Mouse (Mus musculus) kidney, postnatal 25 days (tissue): Measurements from ENCODE around the gene Slc7a11.
A peak's percentile ranks its signal among the peaks of the same experiment; 100 is the strongest.

Source experiments
- DNase-seq, 2 experiments: peaks; one replicate each; pipeline ENCODE4 v3.0.0; 2021; ENCODE audit warnings: mixed read lengths in 2 of 2

Gene Slc7a11

DNA sequence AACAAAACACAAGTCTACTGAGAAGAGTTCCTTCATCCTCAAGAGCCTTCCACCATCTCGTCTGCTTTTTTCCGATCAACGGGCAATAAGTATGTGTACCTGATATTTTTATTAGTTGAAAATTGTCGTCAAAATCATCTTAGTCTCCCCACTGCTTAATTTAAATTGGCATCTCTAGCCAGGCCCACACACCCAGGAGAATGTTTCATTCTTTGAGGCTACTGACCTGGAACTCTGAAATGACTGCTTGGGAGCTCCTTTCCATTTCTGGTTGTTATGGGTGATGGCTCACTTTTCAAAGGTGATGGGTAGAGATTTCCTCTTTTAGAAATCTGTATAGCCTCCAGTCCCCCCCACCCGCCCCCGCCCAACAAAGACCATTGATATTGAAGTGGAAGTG, 54.6 kb downstream of the Slc7a11 start:
- DNase-seq = no peak

DNA sequence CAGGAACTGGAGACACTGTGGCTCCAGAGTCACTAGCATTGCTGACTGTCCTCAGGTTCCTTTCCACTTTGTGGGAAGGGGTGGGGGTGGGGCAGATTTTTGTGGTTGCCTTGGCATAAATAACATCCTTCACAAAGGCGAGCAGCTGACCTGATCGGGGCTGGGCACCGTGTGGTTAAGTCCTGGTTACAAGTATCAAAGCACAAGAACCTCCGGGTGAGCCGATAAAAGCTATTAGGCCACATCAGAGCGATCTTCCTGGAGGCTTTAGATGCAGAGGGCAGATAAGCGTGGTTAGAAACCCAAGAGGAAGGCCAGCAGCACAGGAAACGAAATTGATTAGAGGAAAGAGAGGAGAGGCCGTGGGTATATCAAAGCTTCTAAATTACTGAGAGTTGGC, 55.1 kb downstream of the Slc7a11 start:
- no peak for DNase-seq

DNA sequence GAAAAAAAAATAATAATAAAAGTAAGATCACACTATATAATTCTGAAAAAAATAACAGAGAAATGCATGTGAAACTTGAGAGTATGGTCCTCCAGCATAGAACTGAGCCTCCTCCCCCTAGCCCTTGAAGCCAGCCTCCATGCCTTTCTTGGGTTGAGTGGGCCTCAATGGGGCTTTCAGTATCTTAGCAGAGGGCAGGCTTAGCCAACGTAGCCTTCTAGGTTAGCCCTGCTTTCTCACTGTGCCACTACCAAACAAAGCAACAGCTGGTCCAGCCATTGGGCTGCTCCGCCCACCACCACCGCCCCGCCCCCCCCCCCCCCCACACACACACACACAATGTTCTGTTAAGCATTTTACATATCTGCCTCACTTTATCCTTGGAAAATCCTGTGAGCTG, 56.1 kb downstream of the Slc7a11 start:
- DNase-seq = no peak

DNA sequence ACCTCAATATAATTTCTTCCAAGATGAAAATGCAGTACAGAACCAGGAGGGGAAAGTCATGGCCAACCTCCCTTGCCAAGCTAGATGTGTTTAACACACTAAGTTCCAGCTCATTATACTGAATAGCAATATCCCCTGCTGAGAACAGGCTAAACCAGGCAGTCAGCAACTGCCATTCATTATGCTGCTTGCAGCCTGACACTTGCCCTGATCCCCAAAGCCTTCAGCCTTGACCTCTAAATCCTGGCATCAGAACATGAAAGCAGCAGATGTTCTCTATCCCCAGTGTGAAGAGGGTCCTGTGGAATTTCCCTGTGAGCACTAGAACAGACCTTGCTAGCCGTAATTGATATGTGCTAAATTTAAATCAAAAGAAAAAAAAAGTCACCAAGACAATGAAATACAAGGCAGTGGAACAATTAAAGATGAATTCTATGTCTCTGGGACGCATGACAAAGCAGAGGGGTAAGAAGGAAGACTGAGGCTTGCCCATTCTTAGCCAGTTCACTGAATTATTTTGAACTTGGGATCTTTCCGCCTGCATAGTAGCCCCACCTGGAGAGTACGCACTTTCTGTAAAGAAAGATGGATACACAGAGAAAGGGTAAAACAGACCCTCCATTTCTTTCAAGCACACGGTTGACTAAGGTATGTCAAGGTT, 56.7 kb downstream of the Slc7a11 start:
- DNase-seq = no peak

DNA sequence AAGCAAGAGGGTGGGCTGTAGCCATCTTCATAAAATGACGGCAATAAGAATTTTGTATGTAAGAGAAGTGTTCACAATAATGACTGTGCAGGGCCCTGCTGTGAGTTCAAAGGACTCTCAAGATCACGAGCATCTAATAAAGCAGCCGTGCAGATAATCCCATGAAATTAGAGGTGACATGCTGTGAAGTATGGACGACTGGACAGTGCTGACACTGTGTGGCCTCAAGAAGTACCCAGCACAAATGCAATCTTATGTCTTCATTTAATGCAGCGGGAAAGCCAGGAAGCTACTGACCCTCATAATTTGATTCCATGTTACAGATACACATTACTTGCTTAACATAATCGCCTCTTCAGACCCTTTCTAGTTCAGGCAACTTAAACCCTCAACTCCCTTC, 57.3 kb downstream of the Slc7a11 start:
- DNase-seq = no peak

DNA sequence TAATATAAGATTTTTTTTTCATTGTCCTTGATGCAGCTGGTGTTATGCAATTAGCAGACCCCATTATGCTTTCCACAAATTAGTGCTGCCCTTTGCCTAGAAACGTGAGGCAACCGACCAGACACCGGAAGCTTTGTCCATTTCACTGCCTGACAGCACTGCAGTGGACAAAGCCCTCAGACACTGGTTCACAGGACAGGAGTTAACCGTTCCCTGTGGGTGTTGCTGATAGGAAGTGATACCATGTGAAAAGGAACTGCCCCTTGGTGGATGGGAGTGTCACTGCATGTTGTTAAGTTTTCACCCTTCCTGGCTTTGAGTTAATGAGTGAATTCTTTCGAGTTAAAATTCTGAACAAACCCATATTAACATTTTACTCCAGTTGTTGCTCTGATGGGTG, 60.7 kb downstream of the Slc7a11 start:
- peak in 1 of 2 experiments; percentile 9 for DNase-seq

DNA sequence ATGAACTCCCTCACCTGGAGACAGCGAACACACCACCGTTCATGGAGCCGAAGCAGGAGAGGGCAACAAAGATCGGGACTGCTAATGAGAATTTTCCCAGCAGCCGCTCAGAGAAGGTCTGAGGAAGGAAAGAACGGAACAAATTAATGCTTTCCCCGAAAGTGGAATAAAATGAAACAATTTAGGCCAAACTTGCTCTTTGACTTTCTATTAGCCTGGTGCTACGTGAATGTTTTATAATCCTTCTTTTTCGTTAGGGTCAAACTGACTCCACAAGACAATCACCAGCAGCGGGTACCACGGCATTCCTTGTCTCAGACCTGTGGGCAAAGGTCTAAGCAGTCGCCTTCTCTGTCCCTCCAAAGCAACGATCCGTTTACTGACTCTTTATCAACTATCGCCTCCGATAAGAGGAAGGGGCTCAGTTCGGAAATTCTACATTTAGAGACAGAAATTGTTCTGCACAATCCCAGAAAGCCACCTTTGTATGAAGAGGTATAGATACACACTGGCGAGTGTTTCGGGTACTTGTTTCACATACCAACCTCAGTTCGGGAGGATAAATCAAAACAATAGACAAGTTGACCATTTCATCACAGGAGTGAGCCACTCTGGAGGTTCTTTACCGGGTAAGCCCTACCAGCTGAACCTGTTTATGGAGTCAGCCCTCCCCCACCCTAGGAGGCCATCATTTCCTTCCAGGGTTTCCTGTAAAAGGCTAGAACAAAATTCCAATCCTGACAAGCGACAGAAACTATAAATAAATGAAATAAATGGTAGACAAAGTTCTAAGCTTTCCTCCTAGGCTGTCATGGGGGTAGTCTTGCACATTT, 61.3 kb downstream of the Slc7a11 start:
- peak in 1 of 2 experiments; percentile 21 for DNase-seq

DNA sequence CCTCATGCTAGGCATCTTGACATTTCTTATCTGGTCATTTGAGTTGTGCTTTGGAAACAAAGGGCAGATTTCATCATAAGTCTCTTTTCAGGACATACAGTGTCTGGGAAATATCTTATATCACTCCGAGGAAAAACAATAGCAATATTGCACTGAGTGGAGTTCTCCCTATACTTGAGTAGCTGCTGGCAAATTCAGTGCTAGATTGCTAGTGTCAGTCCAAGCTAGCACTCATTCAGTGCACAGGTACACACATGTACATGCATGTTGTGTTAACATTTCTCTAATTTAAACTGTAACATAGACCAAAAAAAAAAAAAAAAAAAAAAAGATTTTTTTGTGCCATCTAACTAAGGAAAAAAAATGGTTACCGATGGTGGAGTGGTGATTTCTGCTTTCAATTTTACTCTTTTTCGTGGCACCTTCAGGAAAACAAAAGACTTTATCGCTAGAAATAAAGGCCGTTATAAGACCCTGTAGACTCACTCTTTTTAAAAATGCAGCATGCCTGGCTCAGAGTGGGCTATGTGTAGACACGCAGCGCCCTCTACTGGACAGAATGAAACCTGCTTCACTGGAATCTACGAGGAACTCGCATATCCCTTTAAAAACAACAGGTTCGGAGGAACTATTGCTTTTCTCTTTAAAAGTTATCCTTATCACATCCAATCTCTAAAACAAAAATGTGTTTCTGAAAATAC, 62.1 kb downstream of the Slc7a11 start:
- DNase-seq = peak; percentile 82 to 94

DNA sequence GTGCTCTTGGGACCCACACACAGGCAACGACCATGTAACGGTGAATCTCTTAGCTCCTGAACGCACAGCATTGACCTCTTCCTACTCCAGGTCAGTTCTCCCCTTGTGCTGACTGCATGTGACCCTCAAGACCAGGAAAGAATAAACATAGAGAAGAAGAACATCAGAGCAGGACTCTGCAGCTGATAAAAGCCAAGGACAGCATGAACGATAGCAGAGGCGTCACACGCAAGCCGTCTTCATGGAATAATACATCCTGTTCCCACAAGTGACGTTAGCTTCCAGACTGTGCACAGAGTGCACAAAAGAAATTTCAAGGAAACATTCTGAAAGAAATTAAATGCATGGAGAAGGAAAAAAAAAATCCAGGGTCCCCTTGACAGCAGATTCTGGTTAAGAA, 63.5 kb downstream of the Slc7a11 start:
- no peak for DNase-seq

DNA sequence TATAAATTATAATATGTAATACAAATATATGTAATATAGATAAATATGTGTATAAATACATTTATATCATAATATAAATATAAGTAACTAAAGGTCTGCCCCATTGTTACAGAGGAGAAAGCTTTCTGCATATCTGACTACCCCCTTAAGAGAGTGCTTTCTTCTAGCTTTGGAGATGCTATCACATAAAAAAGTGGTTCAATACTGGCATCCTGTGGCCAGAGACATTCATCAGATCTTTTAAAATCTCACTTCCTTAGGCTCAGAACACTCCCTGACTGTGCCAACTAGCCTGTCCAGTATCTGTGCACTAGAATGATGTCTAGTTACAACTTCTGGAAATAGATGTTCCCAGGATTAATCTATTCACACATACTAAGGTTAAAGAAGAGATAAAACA, 67.9 kb downstream of the Slc7a11 start:
- no peak for DNase-seq

DNA sequence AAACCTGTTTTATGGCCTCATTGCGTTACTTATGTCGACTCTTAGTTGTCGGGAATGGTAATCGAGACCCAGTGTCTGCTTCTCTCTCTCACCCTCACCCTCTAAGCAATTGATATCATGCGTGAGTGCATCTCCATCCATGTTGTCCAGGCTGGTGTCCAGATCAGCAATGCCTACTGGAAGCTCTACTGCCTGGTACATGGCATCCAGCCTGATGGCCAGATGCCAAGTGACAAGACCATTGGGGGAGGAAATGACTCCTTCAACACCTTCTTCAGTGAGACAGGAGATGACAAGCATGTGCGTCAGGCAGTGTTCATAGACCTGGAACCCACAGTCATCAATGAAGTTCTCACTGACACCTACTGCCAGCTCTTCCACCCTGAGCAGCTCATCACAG, 73.6 kb downstream of the Slc7a11 start:
- DNase-seq = no peak

DNA sequence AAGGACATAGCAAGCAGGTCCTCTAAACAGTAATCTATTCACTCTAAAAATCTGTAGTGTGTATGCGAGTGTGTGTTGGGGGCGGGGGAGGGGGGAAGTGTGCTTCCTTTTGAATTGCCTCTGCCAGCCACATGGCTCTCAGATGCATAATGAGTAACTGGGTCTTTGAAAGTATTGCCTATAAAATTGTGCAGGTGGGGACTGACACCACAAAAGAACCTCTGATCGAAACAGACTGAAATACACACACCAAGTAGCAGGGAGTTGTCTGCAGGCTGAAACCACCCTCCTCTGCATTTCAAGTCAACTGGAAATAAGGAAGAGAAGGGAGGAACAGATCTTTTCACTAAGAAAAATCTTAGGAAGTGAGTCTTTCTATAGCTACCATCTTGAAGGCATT, 76.2 kb downstream of the Slc7a11 start:
- no peak for DNase-seq

DNA sequence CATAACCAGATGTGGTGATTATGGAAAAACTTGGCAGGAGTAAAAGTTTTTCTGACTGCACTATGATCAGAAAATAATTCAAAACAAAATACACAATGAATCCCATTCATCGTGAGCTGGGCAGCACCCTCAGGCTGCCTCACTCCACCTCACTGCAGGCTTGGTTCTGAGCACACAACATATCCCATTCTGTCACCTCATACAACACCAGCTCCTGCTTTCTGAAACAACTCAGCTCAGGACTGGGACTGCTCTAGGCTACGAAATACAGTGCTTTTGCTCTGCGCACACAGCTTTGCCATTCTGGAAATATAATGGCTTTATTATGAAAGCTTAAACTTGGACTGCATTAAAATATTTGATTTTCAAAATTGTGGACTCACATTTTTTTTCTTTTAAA, 79.8 kb downstream of the Slc7a11 start:
- DNase-seq = no peak

DNA sequence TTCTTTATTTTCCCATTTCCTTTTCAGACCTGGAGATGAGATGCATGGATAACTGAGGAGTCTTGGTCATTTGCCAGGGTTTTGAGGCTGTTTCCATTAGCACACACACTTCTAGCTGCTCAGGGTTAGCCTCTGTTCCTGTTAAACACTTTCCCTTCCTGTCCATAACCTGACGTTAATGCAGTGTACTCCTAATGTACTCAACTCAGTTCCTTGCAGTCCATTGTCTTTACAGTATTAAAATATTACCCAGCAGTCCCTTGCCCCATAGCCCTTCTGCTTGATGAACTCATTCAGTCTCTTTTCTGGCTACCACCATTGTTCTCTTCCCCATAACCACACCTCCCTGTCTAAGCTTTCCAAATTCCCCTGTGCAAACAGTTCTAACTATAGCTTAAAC, 96.3 kb downstream of the Slc7a11 start:
- no peak for DNase-seq

DNA sequence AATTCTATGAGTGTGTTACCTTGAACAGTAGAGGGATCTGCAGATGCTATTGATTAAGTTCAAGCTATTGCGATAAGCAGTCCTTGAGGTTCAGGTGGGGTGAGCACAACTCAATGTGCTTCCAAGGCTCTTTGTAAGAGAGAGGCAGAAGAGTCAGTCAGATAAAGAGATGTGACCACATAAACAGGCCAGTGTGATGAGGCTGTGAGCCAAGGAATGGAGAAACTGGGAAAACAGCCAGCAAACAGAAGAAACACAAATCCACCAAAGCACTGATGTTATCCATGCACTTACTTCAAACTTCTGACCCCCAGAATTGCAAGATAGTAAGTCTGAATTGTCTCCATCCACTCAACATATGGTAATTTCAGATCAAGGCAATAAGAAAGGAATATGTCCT, 99.0 kb downstream of the Slc7a11 start:
- no peak for DNase-seq

DNA sequence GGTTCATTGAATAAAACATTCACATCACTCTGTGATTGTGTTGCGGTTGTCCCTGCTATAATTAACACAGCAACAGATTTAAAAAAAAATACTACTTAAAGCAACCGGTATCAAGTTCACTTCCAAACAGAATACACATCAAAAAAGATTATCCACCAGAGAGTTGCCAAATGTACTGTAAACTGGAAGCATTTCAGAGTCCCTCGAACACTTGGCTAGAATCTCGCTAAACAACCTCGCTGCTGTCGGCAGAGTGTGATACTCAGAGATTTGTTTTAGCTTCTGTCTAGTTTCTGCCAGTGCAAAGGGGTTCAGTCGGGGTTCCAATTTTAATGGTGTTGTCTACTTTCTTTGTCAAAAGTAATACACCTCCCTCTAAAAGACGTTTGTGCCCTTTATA, 118.9 kb downstream of the Slc7a11 start:
- no peak for DNase-seq

DNA sequence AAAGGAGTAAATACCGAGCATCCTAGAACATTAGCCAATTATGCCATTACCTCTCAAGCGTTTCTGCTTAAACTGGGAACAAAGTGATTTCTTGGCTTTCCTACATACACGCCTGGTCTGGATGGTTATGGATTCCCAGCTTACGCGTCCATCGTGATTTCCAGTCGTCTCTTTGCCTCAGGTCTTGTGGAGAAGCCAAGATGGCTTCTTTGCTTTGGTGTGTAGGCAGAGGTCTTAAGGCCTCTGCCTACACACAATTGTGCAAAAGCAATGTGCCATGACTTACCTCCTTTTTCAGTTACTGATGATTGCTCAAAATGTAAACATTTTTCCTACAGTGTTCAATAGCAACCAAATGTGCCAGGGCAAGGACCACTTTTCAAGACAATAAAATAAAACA, 119.5 kb downstream of the Slc7a11 start:
- no peak for DNase-seq

DNA sequence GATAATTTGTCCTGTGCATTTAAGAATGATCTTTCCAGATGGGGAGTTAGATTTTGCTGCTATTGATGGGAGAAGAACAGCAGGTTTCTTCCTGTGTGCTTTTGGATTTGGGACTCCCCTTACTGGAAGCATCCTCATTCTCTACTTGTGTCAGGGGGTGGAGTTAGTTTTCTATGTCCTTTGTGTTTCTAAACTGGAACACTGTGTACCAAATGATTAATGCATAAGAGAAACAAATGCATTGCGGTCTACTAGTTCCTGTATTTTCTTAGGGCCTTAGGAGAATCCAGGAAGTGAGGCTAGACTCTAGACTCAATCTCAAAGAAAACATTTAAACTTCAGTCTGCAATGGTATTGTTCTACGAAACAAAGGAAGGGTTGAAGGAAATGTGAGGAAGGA, 122.6 kb downstream of the Slc7a11 start:
- no peak for DNase-seq

DNA sequence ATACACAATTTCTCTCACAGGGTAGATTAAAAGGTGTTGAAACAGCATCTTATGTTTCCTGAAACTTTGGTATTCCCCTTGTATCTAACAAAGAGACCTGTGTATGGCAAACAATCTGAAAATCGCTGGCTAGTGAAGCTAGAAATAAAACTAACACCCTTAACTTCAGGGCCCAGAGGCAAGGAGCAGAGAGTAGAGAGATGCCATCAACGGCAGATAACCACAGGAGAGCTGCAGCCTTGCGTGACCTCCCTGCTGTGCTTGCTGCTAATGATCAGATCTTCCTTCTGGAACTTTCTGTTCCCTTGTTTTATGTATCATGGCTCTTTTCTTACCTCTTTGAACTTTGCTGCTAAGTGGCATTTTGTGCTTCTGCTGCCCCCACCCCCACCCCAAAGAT, 125.3 kb downstream of the Slc7a11 start:
- no peak for DNase-seq

DNA sequence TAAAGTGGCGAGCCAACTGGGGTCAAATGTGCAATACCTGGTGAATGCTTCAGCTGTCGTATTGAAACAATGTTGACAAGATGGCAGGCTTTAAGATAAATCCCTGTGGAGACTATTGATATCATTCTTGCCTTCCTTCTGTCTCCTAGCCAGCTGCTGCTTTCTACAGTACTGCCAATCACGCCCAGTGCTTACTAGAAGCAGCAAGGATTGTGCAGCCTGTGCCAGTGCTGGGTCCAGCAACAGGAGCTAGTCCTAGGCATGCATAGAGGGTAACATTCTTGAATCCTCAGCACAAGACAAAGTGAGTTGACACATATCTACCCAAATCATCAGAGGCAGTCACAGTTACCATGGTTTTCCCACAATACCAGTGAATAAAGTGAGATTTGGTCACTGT, 129.6 kb downstream of the Slc7a11 start:
- DNase-seq = no peak

DNA sequence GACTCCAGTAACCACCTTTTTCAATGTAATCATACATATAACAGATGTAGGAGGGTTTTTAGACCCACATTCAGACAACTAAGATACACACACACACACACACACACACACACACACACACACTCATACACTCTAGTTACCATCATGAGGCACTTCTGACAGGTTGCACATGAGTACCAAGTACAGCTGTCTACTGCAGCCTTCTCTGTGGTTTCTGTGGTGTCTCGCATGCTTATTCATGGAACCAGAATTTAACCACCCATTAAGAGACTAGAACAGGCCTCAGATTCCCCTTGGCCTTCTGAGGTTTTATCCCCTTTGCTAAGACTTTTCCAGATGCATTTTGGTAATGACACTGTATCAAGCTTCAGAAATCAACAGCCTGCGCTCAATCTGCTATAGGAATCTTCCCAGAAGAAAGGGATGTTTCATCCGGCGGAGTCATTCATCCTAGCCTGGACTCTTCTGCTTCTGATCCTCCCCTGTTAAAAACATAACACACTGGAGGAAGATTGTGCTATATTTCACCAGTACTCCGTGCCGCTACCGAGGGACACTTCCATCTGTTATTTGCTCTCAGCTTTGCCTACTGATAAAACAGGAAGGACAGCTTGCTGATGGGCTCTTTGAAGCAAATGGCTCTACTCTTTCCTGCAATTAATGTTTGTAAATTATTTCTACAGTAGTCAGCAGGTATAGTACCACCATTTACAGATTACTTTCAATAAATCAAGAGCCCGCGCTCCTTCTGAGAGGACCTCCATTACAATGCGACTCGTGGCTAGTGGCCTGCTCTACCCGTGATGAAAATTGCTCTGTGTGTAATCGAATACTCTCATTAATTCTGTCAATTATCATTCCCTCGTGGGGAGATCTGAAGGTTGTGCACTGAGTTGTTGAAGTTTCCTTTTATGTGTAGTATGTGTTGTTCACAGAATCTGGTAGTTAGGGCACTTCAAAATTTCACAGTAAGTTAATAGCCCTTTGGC, 135.8 kb downstream of the Slc7a11 start:
- DNase-seq = no peak

DNA sequence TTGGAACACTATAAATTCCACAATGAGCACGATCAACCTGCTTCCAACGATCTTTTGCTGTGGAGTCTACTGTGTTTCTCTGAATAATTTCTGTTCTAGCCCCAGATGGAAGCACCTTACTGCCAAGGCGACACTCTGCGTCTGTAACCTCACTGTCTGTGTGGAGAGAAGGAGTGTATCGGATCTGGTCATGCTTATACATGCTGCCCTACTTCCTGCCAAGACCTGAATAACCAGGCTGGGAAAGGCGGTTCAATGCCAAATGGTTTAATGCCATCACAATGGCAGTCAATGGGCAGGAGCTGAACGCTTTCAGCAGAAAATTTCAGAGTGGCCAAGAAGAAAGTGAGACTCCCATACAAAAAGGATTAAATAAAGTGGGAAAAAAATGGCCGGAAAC, 137.1 kb downstream of the Slc7a11 start:
- no peak for DNase-seq

DNA sequence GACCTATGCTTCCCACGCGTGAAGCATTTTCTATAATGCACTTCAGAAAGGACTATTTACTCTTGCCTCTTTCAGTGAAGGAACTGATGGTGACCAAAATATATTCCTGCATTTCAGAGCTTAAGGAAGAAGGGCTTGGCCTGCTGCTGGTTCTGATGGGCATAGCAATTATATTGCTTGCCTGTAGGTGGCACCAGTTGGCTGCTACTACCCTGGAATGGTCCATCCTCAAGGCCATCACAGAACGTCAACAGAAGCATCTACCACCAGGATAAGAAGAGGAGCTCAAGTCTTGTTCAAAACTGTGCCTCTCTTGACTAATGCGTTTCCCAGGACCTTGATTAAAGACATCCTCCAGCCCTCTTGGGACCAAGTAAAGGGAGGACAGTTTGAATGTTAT, 139.3 kb downstream of the Slc7a11 start:
- peak; percentile 33 to 43 for DNase-seq
